Mouse (Mus musculus): Measurements from ENCODE around the gene Shisal2a.

Gene Shisal2a

DNA sequence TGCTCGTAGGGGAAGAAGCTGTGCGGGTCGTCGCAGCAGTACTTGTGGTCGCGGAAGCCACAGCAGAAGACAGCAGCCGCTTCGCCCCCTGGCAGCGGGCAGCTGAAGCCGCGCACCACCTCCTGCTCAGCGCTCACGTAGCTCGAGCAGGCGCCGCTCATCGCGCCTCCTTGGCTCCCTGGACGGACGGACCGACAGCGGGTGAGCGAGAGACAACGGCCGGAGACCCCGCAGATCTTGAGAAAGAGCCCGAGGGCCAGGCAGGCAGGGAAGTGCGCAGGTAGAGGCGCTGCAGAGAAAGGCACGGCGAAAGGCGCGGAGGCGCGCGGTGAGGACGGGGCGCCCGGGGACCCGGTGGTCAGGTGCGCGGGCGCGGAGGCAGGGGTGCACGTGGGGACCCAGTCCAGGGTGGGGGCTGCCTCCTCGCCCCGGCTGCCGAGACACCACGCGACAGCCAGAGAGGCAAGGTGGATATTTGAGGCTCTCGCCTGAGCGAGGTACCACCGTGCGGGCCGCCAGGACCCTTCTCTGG, at the start of gene Shisal2a:
Shisal2a (minus strand) TSS at position 167 of the 532 bp plus-strand sequence.
- no peak for DNase-seq (ENCODE audit: low spot score in 2 of 2)

DNA sequence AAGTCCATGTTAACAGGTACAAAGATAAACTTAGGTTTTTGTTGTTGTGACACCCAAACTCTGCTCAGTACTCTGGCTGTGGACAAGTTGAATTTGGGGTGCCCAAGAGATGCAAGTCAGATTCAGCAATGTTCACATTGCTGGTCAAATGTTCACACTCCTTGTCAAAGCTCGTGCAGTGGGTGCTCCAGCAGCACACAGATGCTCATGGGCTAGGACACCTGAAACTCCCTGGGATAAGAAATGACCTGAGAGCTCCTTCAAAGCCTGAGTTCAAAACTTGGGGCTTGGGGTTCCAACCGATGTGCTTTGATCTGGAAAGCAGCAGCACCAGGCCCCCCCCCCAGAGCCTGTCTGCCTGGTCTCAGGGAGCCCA, 48.4 kb upstream of the Shisal2a start:
- no peak for DNase-seq (ENCODE audit: low spot score in 2 of 2)

DNA sequence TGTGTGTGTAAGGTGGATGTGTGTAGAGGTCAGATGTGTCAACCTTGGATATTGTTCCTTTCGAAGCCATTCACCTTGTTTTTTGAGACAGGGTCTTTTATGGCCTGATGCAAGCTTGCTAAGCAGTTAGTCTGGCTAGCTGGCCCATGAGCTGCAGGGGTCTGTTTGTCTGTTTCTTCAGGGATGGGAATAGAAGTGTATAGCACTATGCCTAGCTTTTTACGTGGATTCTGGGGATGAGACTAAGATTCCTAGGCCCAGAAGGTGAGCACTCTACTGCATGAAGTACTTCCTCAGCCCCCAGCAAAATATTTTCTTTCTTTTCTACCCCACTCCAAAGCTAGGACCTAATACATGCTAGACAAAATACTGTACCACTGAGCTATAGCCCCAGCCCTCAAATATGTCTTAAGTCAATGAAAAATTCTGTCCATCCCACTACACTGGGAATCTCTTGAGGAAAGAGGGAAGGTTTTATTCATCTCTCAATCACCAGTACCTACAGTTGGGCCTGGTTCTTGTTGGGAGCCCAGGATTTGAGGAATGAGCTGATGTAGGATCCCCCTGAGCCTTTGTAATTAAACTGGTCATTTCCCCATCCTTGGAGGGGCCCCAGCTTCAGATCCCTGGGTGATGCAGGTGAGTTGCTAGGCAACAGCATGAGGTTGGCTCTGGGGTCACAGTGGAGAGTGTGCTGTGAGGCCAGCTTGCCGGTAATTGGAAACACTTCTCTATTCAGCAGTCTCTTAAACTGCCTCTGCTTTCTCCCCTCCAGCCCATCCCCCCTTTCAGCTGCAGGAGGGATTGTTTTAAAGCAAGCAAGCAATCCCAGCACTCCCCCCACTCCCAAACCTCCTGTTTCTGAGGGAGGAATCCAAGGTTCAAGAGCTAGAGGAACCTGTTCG, 47.8 kb upstream of the Shisal2a start:
- no peak for DNase-seq (ENCODE audit: low spot score in 2 of 2)

DNA sequence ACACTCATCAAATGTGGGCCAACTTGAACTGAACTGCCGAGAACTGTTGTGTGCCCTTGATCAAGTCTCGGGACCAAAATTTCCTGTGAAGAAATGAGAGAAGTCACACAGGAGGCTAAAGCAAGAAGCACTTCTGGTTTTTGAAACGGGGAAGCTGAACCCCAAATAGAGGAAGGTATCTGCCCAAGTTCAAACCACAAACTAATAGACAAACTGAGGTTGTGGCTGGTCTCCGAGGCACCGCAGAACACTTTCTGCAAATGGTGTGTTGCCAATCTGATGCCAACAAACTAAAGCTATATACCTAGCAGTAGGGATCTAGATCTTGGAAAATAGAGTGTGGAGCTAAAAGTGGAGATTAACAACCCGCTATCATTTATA, 45.2 kb upstream of the Shisal2a start:
- DNase-seq (ENCODE audit: low spot score in 2 of 2) = no peak

DNA sequence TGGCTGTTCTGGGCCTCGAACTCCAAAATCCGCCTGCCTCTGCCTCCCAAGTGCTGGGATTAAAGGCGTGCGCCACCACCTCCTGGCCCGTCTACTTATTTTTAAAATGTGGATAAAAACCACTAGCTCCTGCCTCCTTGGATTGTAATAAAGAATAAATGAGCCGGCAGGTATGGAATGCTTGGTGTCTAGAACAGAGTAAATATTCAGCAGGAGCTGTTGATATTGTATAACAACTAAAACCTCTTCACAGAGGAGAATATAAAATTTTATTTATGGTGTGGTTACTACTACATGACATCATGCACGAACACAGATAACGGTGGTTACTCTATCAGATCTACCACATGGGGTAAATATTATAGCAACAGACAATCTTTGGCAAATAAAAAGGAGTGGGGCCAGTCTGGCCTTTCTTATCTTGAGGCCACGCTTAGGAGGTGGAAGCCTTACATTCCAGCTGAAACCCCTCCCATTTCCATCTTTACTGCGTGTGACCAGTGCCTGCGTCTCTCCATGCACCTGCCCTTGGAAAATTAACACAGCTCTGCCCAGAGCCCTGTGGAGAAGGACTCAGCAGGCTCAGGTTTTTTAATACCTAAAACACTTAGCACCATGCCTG, 44.7 kb upstream of the Shisal2a start:
- no peak for DNase-seq (ENCODE audit: low spot score in 2 of 2)

DNA sequence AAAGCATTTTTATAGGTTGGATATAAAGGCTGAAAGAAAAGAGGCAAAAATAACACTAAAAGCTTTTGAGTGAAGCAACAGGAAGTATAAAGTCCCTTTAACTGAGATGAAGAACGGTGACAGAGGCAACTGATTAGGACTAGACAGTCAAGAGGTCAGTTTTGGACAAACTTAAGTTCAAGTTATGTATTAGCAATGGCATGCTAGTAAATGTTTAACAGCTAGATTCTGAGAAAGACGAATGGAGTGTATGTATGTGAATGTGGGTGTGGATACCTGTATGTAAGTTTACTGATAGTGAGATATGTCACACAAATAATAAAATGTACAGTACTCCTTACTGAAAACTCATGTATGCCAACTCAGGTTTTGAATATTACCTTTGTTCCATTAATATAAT, 41.4 kb upstream of the Shisal2a start:
- no peak for DNase-seq (ENCODE audit: low spot score in 2 of 2)

DNA sequence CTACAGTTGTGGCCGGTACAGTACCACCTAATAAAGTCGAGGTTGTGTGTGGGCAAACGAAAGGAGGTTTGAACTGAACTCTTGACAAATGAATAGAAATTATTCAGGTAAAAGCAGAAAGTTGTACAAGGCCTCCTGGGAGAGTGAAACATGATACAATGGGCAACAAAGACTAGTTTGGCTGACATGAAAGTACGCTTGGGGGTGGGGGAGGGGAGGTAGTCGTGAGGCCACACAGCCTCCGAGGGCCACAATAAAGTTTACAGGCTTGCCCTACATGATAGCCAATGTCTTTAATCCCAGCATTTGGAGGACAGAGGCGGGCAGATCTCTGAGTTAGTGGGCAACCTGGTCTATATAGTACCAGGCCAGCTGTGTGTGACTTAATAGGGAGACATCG, 24.5 kb upstream of the Shisal2a start:
- no peak for DNase-seq (ENCODE audit: low spot score in 2 of 2)

DNA sequence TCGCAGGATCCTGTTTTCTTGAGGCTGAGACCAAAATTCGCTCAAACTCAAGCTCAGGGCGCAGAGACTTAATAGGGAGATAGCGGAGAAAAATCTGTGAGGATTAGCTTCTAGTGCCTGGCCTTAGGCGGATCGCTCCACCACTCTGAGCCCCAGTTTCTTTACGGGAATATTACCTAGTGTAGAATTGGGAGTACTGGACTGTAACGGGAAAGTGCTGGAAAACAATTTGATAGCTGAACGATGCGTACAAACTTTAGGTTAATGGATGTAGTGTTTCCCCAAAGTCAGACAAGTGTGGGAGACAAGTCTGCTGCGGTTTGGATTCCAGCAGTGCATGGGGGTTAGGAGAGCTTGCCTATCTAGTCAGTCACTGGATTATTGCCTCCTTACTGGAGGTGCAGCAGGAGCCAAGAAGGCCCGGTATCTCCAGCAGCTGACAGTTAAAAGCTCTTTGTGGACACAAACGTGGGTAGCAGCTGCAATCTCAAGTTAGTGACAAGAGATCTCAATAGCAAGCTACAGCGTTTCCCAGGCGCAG, 23.8 kb upstream of the Shisal2a start, which contains the start of gene Gpx7:
Gpx7 (minus strand) TSS at position 101 of the 541 bp plus-strand sequence.
- DNase-seq (ENCODE audit: low spot score in 2 of 2) = no peak

DNA sequence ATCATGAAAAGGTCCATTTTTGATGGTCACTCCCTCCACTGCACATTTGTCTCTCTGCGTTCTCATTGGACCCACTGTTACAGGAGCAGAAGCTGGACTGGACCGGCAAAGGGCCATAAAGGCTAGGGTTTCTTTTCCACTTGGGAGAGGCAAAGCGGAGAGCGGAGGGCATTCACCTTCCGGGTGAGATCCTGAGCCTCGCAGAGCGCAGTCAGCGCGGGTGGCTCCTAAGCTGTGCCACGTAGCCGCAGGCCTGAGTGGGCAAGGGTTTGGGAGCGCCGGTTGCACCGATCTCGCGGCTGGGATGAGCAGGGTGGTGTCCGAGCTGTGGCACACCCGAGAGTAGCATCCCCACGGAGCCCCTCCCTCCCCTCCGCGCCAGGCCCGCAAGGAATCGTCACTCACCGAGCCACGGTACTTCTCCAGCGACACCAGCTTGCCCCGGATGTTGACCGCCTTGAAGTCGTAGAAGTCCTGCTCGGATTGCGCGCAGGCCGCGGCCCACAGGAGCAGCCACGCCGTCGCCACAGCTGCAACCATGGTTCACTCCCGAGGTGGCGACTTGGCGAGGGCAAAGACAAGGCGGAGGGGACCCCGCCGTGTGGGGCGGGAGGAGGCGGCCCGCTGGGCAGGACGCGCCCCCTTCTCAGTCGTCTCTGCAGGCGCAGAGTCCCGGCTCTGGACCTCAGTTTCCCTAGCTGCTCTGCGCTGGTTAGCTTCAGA, 23.1 kb upstream of the Shisal2a start:
- DNase-seq (ENCODE audit: low spot score in 2 of 2) = peak; percentile 68 to 70

DNA sequence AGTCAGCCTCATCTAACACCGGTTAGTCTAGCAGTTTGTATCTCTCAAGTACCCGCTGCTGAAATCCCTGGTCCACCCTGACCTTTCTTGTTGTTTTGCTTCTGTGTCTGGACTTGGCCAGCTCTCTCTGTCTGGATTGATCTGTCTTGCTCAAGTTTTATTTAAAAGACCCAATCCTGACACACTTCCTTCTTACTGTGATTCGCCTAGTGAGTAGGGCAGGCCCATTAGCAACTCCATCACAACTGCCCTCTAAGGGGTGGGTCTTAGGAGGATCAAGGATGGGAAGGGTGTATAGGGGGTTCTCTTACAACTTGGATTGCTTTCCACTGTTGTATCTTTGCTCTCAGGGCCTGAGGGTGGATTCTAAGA, 22.6 kb upstream of the Shisal2a start:
- DNase-seq (ENCODE audit: low spot score in 2 of 2) = no peak

DNA sequence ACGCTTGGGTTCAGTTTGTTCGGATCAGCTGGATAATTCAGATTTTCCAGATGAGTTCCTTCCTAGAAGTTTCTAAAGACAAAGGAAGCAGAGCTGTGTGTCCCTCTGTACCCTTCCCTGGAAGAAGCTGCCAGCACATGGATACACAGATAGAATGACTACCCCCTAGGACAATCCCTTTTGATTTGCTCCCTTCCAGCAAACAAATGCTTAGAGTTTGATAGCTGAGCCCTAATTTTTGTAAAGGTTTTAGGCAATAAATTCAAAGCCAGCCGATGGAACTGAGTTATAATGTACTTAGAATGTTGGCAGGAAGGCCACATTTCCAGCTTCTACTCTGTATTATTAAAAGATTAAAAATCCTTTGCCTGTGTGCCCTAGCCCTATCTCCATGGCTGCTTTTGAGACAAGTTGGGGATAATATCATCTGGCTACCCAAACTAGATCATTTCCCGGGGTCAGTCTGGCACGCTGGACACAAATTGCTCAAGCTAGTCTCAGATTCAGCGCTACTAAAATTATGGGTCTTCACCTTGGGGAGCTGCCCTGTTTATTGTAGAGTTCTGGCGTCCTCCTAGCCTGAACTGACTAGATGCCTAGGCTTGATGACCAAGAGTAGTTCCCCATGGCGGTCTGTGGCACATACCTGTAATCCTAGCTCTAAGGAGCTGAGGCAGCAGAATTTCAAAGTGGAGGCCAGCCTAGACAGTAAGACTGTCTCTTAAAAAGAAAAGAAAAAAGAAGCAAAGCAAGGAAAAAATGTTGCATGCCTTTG, 20.9 kb upstream of the Shisal2a start:
- no peak for DNase-seq (ENCODE audit: low spot score in 2 of 2)

DNA sequence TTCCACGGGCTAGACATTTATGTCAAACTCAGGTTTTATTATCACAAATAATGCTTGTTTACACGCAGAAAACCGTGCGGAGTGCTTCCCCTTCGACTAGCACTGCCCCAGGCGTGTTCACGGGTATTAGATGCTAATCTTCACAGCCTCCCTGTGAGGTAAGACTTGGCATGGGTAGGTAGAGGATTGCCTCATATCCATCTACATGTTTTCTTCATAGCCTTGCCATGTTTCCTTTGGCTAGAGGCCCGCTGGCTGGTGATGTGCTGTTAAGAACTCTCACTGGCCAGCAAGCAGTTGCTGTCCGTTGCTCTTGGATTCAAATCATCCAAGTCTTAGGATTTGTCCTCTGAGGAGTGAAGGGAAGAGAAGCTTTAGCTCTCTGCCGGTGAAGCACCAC, 17.2 kb upstream of the Shisal2a start:
- no peak for DNase-seq (ENCODE audit: low spot score in 2 of 2)

DNA sequence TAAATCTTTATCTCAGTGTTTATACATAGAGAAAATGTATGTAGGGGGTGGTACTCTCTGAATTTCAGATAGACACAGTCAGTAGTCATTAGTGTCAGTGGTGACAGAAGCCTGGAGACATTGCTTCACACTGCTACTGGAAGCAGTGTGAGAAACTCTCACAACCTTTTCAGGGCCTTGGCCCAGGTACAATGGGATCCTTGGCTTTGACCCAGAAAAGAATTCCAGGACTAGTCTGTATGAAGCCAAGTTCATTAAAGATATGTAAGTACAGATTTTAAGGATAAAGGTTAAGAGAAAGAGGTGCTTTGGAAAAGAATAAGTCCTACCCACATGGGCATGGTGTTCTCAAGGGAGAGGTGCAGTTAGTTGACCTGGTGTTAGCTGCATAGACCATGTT, 11.1 kb upstream of the Shisal2a start:
- no peak for DNase-seq (ENCODE audit: low spot score in 2 of 2)

DNA sequence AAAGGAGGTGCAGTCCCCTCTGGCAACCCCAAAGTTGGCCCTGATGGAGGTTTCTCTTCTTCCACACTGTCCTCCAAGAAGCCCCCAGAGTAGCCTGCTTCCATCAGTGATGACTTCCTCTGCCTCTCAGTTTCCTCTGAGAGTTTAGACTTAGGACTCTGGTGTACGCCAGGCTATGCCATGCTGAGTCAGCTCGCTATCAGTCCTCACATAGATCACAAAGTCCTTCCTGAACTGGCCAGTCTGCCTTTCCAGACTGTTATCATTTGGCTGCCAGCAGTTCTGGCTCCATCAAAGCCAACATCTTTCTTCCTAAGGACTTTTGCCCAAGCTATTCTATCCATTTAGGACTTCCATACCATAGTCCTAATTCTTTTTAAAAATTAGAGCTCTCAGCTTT, 9.4 kb upstream of the Shisal2a start:
- no peak for DNase-seq (ENCODE audit: low spot score in 2 of 2)

DNA sequence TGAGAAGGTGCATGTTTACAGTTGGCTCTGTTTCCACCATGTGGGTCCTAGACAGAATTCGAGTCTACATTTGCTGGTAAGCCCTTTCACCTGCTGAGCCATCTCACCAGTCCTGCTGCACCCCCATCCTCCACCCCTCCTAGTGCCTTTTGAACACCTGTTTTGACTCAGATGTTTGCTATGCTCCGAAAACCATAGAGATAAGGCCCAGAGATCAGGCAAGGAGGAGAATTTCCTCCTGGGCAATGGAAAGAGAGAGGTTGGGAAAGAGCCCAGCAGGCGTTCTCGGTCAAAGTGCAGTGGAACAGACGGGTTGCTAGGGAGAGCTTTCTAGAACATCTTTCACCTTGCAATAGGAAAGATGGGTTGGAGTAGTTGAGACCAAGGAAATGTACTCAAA, 8.0 kb upstream of the Shisal2a start:
- no peak for DNase-seq (ENCODE audit: low spot score in 2 of 2)

DNA sequence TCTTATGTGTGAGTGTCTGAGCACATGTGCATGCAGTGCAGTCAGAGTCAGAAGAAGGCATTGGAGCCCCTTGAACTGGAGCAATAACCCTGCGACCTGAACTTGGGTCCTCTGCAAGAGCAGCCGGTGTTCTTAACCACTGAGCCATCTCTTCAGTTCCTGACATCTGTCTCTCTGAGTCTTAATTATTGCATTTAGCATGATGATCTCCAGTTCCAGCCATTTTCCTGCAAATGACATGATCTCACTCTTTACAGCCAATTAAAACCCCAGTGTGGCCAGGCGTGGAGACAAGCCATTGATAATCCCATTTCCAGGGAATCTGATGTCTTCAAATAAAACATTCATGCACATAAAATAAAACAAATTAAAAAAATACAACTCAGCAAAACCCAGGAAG, 5.6 kb upstream of the Shisal2a start:
- DNase-seq (ENCODE audit: low spot score in 2 of 2) = no peak

DNA sequence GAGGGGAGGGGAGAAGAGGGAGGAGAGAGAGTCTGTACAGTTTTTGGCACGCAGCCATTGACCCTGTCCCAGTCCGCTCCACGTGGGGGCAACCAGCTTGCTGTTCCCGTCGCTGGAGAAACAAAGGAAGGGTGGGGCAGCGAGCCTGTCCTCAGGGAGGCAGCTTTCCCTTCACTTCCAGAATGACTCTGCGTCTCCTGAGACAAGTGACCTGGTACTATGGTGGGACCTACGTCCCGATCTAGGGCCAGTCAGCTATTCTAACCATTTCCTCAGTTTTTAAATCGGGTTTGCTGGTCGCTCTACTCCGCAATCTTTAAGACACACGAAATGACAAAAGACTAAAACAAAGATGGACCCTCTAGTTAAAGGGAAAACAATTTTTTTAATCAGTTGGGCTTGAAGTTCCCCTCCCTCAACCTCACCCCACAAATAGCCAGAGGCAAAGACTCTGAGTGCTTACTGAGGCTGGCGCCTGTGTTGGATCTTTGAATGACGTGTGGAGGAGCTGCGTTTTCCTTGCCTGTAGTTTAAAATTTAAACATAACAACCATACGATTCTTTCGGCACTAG, 4.6 kb upstream of the Shisal2a start:
- peak; percentile 62 to 76 for DNase-seq (ENCODE audit: low spot score in 2 of 2)

DNA sequence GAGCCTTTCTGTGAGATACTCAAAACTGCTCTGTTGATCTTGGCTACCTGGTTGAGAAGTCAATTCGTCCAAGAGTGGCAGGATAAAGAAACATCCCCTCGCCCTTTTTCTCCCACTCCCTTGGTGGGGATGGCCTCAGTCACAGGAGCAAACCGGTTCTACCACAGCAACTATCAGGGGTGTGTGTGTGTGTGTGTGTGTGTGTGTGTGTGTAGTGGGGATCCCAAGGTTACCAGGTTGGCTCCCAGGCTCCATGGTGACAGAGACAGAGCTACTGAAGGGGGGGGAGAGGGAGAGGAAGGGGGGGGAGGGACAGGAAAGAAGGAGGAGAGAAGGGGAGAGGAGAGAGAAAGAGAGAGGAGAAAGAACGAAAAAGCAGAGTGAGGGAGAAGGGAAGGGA, 4.0 kb upstream of the Shisal2a start:
- DNase-seq (ENCODE audit: low spot score in 2 of 2) = no peak

DNA sequence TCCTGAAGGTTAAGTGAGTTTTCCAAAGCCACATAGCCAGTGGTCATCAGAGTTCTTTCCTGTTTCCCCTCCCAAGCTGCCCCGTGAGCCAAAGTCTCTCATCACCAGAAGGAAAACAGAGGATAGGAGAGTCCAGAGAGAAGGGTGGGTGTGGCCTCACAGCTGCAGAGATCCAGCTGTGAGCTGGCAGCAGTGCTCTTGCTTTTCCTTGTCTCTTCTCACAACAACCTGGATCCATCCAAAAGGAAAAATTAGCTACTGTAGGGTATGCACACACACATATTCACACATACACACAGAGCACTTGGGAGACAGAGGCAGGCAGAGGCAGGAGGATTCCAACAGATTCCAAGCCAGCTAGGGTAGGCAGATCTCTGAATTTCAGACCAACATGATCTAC, 2.9 kb upstream of the Shisal2a start:
- DNase-seq (ENCODE audit: low spot score in 2 of 2) = no peak

DNA sequence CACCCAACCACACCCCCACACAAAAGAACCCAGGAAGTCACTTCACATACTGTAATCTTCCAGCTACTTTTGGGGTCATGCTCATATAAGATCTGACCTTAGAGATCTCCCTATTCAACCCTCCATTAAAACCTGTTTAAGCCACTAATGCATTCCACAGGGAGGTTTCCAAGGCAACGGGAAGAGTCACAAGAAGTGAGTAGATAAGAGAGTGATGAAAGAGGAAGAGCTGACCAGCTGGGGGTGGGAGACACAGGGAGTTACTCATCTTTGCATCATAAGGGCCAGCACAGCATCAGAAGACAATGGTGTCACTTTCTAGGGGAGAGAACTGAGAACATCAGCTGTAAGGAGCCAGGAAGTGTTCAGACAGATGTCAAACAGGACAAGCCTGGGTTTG, 3.0 kb downstream of the Shisal2a start:
- no peak for DNase-seq (ENCODE audit: low spot score in 2 of 2)

DNA sequence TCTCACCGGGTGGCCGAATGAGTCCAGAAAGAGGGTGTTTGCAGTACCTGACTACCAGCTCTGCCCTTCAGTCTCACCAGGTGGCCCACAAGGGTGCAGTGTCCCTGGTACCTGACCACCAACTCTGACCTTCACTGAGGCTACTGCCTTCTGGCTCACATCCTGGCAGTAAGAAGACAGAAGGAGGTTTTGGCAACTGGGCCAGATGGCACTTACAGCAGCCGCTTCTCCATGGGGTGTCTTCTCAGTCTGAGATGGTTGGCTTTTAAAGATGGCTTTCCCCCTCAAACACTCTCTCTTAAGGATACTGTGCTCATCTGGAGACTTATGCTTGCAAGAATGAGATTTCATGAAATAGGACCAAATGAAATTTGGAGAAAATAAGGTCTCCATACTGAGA, 3.7 kb downstream of the Shisal2a start:
- DNase-seq (ENCODE audit: low spot score in 2 of 2) = no peak
